Mouse (Mus musculus) ES-E14 (cell line): ENCODE data around the gene Crlf1. TPM values are rescaled to one million over a fixed set of nuclear protein-coding genes. Genes with fewer than 3 reads are reported as not detected.

ENCODE experiments used
- DNase-seq: peaks from one replicate; pipeline ENCODE4 v3.0.0-alpha.2; 2013; ENCODE audit warnings: low read depth, low spot score
- H3K27ac ChIP-seq: 2 replicates; pipeline ENCODE4 v1.5.1; 2012; ENCODE audit warnings: low read depth, mild to moderate bottlenecking, low read length, moderate library complexity, mixed read lengths; ENCODE audit not compliant: poor library complexity, insufficient read depth, severe bottlenecking
- H3K36me3 ChIP-seq: 2 replicates; pipeline ENCODE4 v1.6.1; 2012; ENCODE audit warnings: mild to moderate bottlenecking, low read length, moderate library complexity, mixed read lengths; ENCODE audit not compliant: control insufficient read depth, poor library complexity, insufficient read depth, severe bottlenecking
- H3K4me1 ChIP-seq, 2 experiments: fragments of 150-350 bp in 1 of 2; sonication (generic) in 1 of 2; 2 replicates each; pipeline ENCODE4 v1.6.1; 2012; ENCODE audit warnings: low read length in 2 of 2, mild to moderate bottlenecking in 1 of 2, mixed read lengths in 1 of 2; ENCODE audit not compliant: control insufficient read depth in 2 of 2, insufficient read depth in 2 of 2, poor library complexity in 1 of 2
- H3K4me3 ChIP-seq, 2 experiments: fragments of 150-350 bp in 1 of 2; sonication (generic) in 1 of 2; 2 replicates each; pipeline ENCODE4 v1.5.1; 2012; ENCODE audit warnings: low read length in 2 of 2, low read depth in 1 of 2, mild to moderate bottlenecking in 1 of 2, mixed read lengths in 1 of 2; ENCODE audit not compliant: insufficient read depth in 1 of 2, poor library complexity in 1 of 2, severe bottlenecking in 1 of 2
- H3K9ac ChIP-seq: 2 replicates; pipeline ENCODE4 v1.6.1; 2012; ENCODE audit warnings: low read depth, mild to moderate bottlenecking, low read length, mixed read lengths; ENCODE audit not compliant: poor library complexity, insufficient read depth, severe bottlenecking
- H3K9me3 ChIP-seq: fragments of 150-350 bp; sonication (generic); 2 replicates; pipeline ENCODE4 v1.6.1; 2012; ENCODE audit warnings: low read depth, mild to moderate bottlenecking, low read length; ENCODE audit not compliant: control insufficient read depth, insufficient read depth
- CHD2 ChIP-seq: IDR thresholded peaks from 2 replicates; pipeline ENCODE4 v1.6.1; 2014; ENCODE audit warnings: mild to moderate bottlenecking, low read depth, low read length, inconsistent platforms
- HCFC1 ChIP-seq: IDR thresholded peaks from 2 replicates; pipeline ENCODE4 v1.6.1; 2012; ENCODE audit warnings: low read length, inconsistent platforms, borderline replicate concordance; ENCODE audit not compliant: insufficient read depth
- MAFK ChIP-seq: IDR thresholded peaks from 2 replicates; pipeline ENCODE4 v1.6.1; 2014; ENCODE audit warnings: mild to moderate bottlenecking, low read depth, low read length, inconsistent platforms; ENCODE audit not compliant: insufficient read depth
- ZC3H11A ChIP-seq: IDR thresholded peaks from 2 replicates; pipeline ENCODE4 v1.6.1; 2012; ENCODE audit warnings: low read depth, mild to moderate bottlenecking, inconsistent platforms, low read length, borderline replicate concordance
- ZNF384 ChIP-seq: IDR thresholded peaks from 2 replicates; pipeline ENCODE4 v1.6.1; 2012; ENCODE audit warnings: low read depth, low read length, inconsistent platforms
- in situ Hi-C, 2 experiments: fragments of 600-800 bp; cut with MboI; formaldehyde crosslinking; loops; one replicate each; pipeline ENCODE4 v1.15.1; 2025; ENCODE audit warnings: low sequenced_read_pairs in 2 of 2, inconsistent platforms in 1 of 2; ENCODE audit not compliant: unreplicated experiment in 2 of 2
- total RNA-seq: library from RNA; depleted of rRNA; stranded (reverse); fragments of 300-350 nt; gene quantifications from 2 replicates; pipeline ENCODE4 v1.2.3, GENCODE M21; 2012

Gene Crlf1
- total RNA-seq, 1 experiment = 29.3 TPM

DNA sequence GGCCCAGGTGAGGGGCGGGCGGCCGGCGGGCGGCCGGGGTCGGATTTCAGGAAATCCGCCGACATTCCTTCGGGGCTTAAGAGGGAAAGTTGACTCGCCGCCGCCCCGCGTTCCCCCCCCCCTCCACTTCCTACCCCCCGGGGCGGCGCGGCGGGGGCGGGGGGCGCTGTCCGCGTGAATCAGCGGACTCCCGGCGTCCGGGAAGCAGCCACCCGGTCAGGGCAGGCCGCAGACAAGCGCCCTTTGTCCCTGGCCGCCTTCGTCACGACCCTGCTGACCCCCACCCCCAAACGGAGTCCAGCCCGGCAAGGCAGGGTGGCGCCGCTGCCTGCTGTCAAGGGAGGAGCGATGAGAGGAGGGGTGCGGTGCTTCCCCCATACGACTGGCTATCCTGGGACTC lies 3.4 kb upstream of the Crlf1 start:
- no peak overlapping the region for H3K9ac ChIP-seq
- in situ Hi-C loops = no loop called here
- H3K27ac ChIP-seq = no peak overlapping the region

DNA sequence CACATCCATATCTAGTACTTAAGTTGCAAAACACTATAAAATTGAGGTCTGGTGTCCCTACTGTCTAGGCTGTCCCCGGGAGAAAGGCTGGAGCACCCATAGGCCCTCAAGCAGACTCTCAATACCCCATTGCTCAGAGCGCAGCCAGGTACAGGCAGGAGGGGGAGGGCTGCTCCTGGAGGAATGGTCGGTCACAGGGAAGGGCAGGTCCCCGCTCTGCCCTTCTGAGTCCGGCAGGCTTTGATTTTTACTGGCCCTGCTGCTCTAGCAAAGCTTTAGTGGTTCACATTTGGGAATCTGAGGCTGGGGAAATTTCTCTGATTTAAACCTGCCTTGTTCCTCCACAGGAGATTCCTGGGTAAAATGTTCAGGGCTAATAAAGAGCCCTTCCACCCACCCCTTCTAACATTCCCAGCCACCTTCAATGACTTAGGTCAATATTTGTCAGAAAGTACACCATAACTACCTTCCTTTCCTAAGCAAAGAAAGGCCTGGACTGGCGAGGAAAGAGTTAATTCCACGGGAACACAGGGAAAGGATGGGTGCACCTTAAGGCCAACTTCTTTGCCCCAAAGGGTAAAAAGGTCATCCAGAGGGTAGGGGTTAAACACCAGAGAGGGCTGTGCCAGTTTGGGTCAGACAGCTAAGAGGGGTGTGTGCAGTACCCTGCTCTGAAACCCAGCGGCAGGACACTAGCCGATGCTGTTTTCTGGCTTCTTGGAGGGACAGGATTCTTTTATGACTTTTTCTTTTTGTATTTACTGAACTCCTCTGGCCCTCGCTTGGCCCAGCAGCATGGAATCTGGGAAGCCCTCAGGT lies 2.7 kb upstream of the Crlf1 start:
- TF ChIP-seq CHD2 (no peak), MAFK (no peak), HCFC1 (no peak), ZC3H11A (no peak), ZNF384 (no peak)
- Histone ChIP-seq H3K9ac (no peak overlapping the region), H3K4me3 (no peak overlapping the region), H3K36me3 (no peaks in the 10 kb centered on the region), H3K4me1 (peaks cover 7 to 38% of the 10 kb centered on the region in 2 experiments; a peak in 2 of 4 replicates), H3K9me3 (no peaks in the 10 kb centered on the region), H3K27ac (no peak overlapping the region)
- in situ Hi-C loops = no loop called here
- DNase-seq = no peak

More for the DNA sequence above, 3.4 kb upstream of the Crlf1 start:
- Histone ChIP-seq H3K9me3 (no peaks in the 10 kb centered on the region), H3K4me3 (peak overlapping the region; percentile 6 to 29; a peak in 3 of 4 replicates), H3K4me1 (peaks cover 7 to 35% of the 10 kb centered on the region in 2 experiments; a peak in 2 of 4 replicates), H3K36me3 (no peaks in the 10 kb centered on the region)
- no peak for DNase-seq
- TF ChIP-seq ZC3H11A (no peak), HCFC1 (no peak), MAFK (no peak), ZNF384 (no peak), CHD2 (no peak)

- in situ Hi-C loops = no loop called here
- H3K4me1 ChIP-seq = peaks cover 7 to 39% of the 10 kb centered on the region in 2 experiments; a peak in 2 of 4 replicates
- no peak for DNase-seq
- no peaks in the 10 kb centered on the region for H3K9me3 ChIP-seq
- H3K4me3 ChIP-seq = no peak overlapping the region
- TF ChIP-seq ZC3H11A (no peak), HCFC1 (no peak), ZNF384 (no peak), CHD2 (no peak), MAFK (no peak)
- H3K27ac ChIP-seq = no peak overlapping the region
- H3K36me3 ChIP-seq = no peaks in the 10 kb centered on the region
- no peak overlapping the region for H3K9ac ChIP-seq
These were observed 2.0 kb upstream of the Crlf1 start for GRCm38 (mm10) chr8:70490880-70491495.

- H3K27ac ChIP-seq = no peak overlapping the region
- peak overlapping the region; percentile 38 to 69; a peak in 2 of 4 replicates for H3K4me3 ChIP-seq
- no peak for DNase-seq
- H3K9me3 ChIP-seq = no peaks in the 10 kb centered on the region
- H3K4me1 ChIP-seq = peaks cover 3 to 28% of the 10 kb centered on the region in 2 experiments; a peak in 2 of 4 replicates
- TF ChIP-seq HCFC1 = no peak
- TF ChIP-seq CHD2 = no peak
- no peak for TF ChIP-seq MAFK
- no peak for TF ChIP-seq ZC3H11A
- TF ChIP-seq ZNF384 = no peak
- no peaks in the 10 kb centered on the region for H3K36me3 ChIP-seq
- in situ Hi-C loops = no loop called here
- H3K9ac ChIP-seq = no peak overlapping the region
These were observed 896 bp downstream of the Crlf1 start for GRCm38 (mm10) chr8:70493692-70494415.
